Mouse (Mus musculus): ENCODE measurements around the gene Lrrc59. TPM values are rescaled to one million over a fixed set of nuclear protein-coding genes. Genes with fewer than 3 reads are reported as not detected.

Lrrc59 gene
- total RNA-seq (2021), result 10 to 100 TPM; 71.6 to 79.1 TPM

DNA sequence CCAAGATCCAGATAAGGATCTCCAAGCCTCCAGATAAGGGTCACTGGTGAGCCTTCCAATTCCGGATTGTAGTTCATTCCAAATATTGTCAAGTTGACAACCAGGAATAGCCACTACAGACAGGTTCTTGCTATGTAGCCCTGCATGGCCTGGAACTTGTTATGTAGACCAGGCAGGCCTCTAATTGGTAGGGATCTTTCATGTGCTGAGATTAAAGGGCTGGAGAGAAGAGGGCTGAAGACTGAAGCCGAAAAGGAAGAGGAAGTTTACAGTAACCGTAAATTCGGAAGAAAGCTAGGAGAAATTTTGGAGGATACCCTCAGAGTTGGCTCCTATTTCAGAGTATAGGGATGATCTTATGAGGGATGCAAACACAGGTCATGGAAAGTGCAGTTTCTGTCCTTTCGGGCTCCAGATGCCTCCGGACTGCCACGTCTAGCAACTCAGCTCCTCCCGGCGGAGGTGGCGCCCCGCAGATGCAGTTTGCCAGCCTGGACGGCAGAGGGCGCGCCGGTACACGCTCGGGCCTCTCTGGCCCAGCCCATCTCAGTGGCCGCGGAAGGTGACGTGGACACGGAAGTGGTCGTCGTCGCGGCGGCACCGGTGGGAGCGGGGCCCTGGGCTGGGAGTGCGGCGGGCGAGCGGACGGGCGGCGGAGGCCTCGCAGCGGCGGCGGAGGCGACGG, at the start of gene Lrrc59:
Gene Lrrc59 (plus strand): TSS at position 569 of the 685 bp plus-strand sequence.
- peak; percentile 94 to 96 for DNase-seq (ENCODE audit: extremely low spot score in 1 of 2, low spot score in 1 of 2)

GRCm38 (mm10) chr11:94580111-94580740, 49.3 kb upstream of the Lrrc59 start:
- DNase-seq (ENCODE audit: extremely low spot score in 1 of 2, low spot score in 1 of 2), result no peak

DNA sequence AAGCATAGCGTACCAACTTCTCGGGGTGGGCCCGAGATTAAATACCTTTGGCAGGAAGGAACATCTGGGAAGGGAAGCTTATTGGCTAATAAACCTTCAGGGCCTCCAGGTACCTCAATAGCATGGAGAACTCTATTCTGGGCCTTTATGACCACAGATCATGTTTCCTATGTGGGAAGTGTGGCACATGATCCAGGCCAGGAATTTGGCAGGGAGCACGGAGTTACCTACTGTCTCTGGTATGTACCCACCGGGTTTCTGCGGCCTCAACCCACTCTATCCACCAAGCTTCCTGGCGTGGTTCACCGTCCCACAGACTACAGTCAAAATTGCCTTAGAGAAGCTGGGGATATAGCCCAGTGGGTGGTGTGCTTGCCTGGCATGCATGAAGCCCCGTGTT, 44.5 kb upstream of the Lrrc59 start:
- DNase-seq (ENCODE audit: extremely low spot score in 1 of 2, low spot score in 1 of 2), result no peak

DNA sequence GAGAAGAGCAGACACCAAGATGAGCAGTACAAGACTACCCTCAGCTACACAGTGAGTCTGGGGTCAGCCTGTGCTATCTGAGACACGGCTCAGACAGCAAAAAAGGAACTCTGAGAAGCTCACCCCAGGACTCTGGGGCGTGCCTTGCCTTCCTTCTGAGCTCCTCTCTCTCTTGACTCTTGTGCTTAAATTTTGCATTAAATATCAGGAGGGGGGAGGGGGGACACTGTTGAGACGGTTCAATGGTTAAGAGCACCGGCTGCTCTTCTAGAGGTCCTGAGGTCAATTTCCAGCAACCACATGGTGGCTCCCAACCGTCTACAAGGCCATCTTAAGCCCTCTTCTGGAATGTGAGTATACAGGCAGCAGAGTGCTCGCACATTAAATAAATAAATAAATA, 42.1 kb upstream of the Lrrc59 start:
- no peak for DNase-seq (ENCODE audit: extremely low spot score in 1 of 2, low spot score in 1 of 2)

- no peak for DNase-seq (ENCODE audit: extremely low spot score in 1 of 2, low spot score in 1 of 2)
These were observed 33.2 kb upstream of the Lrrc59 start for GRCm38 (mm10) chr11:94596311-94596852.

- no peak for DNase-seq (ENCODE audit: extremely low spot score in 1 of 2, low spot score in 1 of 2)
These were observed 32.2 kb upstream of the Lrrc59 start for GRCm38 (mm10) chr11:94597319-94597718.

- DNase-seq (ENCODE audit: extremely low spot score in 1 of 2, low spot score in 1 of 2), result no peak
These were observed 31.0 kb upstream of the Lrrc59 start for GRCm38 (mm10) chr11:94598437-94599120.

DNA sequence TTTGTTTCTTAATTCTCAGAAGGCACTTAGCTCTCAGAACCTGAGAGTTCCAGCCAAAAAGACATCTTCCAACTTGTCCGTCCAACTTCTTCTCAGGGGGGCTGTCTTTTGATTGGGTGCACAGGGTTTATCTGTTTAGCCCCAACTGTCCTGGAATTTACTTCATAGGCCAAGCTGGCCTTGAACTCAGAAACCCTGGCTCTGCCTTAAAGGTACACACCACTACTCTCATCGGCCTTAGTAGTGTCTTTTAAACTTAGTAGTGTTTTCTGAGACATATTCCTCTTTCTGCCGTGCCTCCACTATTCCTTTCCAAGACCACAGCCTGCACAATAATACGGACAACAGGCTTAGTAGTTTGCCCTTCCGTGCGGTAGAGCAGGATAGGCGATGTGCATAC, 29.1 kb upstream of the Lrrc59 start:
- DNase-seq (ENCODE audit: extremely low spot score in 1 of 2, low spot score in 1 of 2), result no peak

DNA sequence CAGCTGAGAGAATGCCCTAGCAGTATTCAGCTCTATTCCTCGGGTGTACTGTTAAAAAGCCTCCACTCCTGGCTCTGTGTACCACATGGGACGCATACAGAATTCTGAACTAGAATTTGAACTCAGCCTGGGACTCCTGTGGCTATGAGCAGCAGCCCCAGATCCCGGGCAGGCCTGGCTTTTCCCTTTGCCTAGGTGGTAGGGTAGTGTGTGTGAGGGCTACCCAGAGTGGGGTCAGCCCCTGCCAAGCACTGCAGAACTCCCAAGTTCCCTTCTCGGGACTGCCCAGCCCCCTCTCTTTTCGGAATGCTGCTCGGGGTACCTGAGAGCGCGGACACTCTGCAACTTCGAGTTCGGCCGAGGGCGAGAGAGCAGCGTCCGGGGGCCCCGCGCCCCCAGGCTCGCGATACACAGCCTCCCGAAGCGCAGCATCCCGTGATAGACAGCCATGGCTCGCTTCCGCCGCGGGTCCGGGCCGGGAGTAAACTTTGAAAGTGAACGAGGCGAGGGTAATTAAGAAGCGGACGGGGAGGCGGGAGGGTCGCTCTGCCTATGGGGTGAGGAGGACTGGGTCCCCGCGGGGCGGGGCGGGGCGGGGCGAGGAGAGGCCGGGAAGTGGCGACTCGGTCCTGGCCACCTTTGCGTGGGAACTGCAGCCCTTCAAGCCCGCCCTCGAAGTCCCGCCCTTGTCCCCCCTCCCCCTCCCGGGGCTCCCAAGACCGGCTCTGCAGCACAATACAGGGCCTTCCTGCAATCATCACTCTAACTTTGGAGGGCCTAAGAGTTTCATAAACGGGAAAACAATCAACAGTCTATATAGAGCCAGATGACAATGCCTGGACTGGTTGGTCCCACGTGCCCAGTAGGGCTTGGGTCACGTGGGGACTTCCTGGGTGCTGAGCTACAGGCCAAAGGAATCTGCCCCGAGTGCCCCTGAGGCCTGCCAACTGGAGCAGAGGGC, 28.0 kb upstream of the Lrrc59 start, which contains the start of gene Acsf2:
Gene Acsf2 (minus strand): TSS at position 551 of the 961 bp plus-strand sequence.
- peak in 1 of 2 experiments; percentile 11 for DNase-seq (ENCODE audit: extremely low spot score in 1 of 2, low spot score in 1 of 2)

DNA sequence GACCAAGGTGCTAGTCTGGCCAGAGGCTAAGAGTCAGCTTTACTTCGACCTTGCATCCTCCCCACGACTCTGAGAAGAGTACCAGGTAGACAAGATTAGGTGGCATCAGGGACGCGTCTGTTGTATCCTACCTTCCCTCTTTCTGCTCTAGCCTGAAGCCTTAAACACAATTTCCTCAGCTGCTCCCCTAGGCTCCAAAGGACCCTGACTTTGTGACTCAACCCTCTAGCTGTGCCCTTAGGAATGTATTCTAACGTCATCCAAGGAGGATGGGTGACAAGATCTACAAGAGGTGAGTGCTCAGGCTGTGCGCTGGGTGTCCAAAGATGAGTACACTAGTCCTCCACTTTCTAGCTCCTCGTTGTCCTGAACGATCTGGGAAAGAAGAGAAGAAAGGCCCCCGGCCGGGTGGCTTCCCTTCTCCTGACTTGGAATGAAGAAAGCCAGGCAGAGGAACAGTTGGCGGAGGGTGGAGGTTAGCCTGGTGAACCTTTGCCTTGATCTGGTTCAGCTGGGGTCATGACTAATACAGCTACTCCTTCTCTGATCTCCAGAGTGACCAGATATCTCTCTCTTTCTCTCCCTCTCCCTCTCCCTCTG, 27.1 kb upstream of the Lrrc59 start:
- DNase-seq (ENCODE audit: extremely low spot score in 1 of 2, low spot score in 1 of 2), result no peak

- no peak for DNase-seq (ENCODE audit: extremely low spot score in 1 of 2, low spot score in 1 of 2)
These were observed 18.5 kb upstream of the Lrrc59 start for GRCm38 (mm10) chr11:94610744-94611740.

- no peak for DNase-seq (ENCODE audit: extremely low spot score in 1 of 2, low spot score in 1 of 2)
These were observed 15.0 kb upstream of the Lrrc59 start for GRCm38 (mm10) chr11:94614603-94615002.

DNA sequence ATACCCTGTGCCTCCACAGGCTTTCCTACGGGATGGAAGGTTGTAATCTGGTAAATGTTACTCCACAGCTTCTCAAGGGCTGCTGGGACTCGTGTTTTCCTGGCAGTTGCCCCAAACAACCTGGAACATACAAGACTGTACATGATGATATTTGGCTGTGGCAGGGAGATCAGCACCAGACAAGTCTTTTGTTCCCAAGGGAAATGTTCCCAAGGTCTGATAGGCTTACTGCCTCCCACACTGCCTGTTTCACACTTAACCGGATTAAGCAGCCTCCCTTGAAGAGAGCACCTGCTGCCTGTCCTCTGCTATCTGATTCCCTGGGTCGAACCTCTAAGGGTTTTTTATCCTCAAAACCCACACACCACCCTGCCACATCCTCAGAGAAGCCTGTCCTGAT, 14.1 kb upstream of the Lrrc59 start:
- no peak for DNase-seq (ENCODE audit: extremely low spot score in 1 of 2, low spot score in 1 of 2)

DNA sequence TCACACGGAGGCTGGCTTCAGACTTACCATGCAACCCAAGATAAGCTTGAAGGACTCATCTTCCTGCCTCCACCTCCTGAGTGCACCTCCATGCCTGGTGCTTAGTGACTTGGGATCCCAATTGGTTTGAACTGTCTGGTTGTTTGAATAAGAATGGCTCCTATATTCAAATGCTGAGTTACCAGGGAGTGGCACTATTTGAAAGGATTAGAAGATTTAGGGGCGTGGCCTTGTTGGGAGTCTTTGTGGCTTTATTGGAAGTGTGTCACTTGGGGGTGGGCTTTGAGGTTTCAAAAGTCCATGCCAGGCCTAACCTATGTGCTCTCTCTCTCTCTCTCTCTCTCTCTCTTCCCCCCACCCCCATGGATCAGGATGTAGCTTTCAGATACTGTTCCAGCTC, 11.9 kb upstream of the Lrrc59 start:
- no peak for DNase-seq (ENCODE audit: extremely low spot score in 1 of 2, low spot score in 1 of 2)

DNA sequence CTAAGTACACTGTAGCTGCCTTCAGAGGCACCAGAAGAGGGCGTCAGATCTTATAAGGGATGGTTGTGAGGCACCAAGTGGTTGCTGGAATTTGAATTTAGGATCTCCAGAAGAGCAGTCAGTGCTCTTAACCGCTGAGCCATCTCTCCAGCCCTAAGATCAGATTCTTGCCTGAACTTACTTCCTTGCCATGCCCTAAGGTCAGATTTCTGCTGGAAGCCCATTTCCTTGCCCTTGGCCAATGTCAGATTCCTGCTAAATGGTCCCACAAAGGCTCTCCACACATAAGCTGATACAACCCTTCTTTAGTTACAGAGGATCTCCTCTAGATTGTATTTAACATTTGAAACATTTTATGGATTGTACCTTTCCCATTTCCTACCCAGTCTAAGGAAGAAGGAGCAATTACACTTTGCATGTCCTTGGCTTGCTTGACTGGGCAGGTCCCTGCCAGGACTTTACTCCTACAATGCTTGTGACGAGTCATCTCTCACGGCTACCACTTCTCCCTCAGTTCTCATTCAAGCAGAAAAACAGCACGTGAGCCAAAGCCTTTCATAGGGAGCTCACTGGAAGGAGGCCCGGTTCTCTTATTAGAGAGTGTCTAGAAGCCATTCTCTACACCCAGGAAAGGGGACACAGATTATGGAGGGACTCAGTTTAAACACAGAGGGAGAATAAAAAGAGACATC, 8.7 kb upstream of the Lrrc59 start:
- no peak for DNase-seq (ENCODE audit: extremely low spot score in 1 of 2, low spot score in 1 of 2)

DNA sequence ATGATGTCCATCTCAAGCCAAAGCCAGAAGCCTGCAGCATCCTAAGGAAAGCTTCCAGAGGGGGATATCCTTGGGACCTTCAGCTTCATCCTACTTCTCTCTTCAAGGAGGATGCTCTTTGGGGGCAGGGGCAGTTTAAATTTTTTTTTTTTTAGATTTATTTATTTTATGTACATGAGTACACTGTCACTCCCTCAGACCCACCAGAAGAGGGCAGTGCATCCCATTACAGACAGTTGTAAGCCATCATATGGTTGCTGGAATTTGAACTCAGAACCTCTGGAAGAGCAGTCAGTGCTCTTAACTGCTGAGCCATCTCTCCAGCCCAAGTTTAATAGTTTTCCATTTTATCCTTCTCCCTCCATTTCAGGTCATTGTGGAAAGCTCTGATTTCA, 8.1 kb upstream of the Lrrc59 start:
- DNase-seq (ENCODE audit: extremely low spot score in 1 of 2, low spot score in 1 of 2), result no peak

DNA sequence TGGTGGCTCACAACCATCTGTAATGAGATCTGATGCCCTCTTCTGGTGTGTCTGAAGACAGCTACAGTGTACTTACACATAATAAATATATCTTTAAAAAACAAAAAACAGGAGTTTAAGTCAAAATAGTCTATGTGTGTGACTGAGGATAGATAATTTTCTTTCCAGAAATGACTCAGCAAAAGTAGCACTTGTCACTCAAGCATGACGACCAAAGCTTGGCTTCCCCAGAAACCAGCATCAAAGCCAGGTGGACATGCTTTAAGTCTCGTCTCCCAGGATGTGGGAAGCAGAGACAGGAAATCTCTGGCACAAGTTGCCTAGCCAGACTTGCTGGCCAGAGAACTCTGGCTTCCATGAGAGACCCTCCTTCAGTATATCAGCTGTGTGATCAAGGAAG, 7.4 kb upstream of the Lrrc59 start:
- no peak for DNase-seq (ENCODE audit: extremely low spot score in 1 of 2, low spot score in 1 of 2)

GRCm38 (mm10) chr11:94629884-94630198, 274 bp downstream of the Lrrc59 start:
- DNase-seq (ENCODE audit: extremely low spot score in 1 of 2, low spot score in 1 of 2), result no peak
